Mouse (Mus musculus) layer of hippocampus, postnatal 10 days (tissue): Measurements from ENCODE around the gene 4931406C07Rik. TPM values are rescaled to one million over a fixed set of nuclear protein-coding genes. Genes with fewer than 3 reads are reported as not detected.

Experiments used
- DNase-seq, 2 experiments: peaks; one replicate each; pipeline ENCODE4 v3.0.0; 2021; ENCODE audit warnings: low spot score in 2 of 2
- total RNA-seq, 2 experiments: library from RNA; stranded (reverse); gene quantifications; 2 replicates each; pipeline ENCODE4 v1.2.3; 2021

4931406C07Rik gene
- total RNA-seq, 2 experiments from 2014 or later: 28.3 to 31.2 TPM

DNA sequence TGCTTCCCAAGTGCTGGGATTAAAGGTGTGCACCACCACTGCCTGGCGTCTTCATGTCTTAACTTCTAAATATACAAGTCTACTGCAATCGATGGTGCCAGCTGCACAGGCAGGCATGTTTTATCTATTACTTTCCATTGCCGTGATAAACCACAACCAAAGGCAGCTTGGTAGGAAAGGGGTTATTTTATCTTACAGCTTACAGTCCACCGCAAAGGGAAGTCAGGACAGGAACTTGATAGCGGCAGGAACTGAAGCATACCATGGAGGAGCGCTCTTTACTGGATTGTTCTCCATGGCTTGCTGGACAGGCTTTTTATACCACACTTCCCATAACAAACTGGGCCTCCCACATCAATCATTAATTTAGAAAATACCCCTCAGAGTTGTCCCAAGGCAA is 17.0 kb downstream of the 4931406C07Rik start:
- DNase-seq: no peak

DNA sequence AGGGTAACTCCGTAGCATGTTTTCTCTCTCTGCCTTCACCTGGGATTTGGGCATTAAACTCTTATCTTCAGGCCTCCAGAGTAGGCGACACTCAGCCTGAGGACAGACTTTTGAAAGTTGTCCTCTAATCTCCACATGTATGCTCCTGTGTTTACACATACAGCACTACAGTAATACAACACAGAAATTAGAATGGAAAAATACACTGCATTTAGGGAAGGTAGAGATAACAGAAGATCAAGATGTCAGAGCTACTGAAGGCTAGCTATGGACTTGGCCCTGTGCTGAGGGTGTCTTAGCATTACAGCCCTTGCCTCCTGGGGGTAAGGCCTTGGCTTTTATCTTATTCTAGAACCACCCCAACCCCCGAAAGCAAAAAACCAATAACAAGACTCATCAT is 17.8 kb downstream of the 4931406C07Rik start:
- DNase-seq: no peak

DNA sequence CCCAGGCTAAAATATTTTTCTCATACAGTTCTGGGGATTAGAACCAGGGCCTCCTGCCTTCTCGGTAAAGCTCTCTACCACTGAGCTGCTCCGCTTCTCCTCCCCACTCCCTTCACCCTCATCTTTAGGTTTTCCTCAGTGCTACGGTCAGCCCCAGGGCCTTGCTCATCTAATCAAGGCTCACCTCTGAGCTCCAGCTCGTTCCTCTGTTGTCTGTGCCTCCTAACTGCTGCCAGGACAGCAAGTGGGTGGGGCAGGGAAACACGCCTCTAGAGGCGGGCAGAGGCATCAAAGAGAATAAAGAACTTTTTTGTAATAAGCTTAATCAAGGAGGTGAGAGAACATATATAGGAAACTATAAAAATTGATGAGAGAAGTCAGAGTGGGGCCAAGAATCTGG is 18.4 kb downstream of the 4931406C07Rik start:
- no peak for DNase-seq

- DNase-seq: no peak
Observed at GRCm38 (mm10) chr9:15285443-15285842, 20.8 kb downstream of the 4931406C07Rik start.

- DNase-seq: no peak
Observed at GRCm38 (mm10) chr9:15280491-15280879, 25.8 kb downstream of the 4931406C07Rik start.

GRCm38 (mm10) chr9:15279649-15280490 is 26.4 kb downstream of the 4931406C07Rik start, which contains the start of gene Med17:
Gene Med17, minus strand, starts transcription at chr9:15279931.
- DNase-seq: peak; percentile 91 to 94

DNA sequence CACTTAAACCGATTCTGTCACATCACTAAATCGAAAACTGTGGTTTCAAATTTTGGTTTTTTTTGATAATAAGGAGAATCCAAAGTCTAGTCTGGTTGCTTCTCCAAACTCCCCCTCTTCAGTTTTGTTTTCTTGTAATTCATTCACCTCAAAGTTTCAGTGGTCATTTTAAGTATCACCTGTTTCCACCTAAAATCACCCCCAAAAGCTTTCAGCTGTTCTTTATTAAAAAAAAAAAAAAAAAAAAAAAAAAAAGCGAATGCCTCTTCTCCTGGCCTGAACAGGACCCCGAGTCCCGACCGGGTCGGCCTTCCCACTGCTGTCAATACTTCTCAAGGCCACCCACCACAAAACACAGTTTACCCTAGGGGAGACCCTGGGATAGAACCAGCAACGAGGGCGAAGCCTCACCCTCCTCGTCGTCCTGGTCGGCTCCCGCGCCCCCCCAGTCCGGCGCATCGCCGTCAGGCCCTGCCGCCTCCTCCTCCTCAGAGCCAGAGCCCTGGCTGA is 27.1 kb downstream of the 4931406C07Rik start:
- DNase-seq: no peak

DNA sequence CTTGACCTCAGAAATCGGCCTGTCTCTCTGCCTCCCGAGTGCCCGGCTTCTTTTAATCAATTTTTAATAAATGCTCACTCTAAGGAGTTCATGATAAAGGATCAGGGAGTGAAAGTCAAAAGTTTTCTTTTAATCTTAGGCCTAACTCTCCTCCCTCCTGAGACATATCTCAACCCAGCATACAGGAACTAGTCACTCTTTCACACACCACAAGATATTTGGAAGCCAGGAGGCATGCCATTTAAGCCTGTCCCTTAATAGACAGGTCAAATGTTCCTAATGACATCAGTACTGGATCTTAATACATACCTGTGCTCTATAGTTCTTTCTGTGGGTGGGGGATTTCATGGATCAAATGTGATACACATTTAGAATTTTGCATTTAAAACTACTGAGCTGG is 27.9 kb downstream of the 4931406C07Rik start:
- no peak for DNase-seq

DNA sequence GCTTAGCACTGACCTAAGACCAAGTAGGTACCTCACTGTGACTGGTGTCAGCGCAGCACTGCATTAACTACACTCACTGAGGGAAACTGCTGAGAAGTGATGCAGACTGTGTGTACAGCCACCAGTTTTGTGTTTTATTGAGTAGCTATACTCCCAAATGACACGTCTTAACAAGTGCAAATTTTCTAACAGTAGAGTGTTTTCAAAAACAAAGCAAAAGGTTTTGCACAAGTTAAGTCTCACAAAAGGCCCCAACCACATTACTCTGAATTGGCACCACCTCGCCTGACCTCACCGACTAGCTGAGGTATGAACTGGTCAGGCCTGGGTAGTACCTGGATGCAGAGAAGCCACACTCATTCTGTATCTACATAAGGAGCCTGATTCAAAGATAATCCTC is 29.4 kb downstream of the 4931406C07Rik start:
- DNase-seq: no peak

DNA sequence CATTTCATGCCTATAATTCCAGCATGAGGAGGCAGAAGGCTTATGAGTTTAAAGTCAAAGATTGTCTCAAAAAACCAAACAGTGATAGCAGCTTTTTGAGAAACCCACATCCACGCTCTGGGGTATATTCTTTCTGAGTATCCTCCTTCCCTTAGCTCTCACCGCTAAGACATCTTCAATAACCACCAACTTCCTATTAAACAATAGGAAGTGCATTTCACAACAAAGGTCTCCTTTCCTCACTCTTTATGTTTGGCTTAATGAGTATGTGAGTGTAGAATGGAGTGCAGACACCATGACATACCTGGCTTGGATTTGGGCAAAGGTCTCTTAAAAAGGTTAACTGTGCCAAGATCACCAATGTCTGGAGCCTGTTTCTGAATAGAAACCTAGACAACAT is 32.3 kb downstream of the 4931406C07Rik start:
- no peak for DNase-seq

DNA sequence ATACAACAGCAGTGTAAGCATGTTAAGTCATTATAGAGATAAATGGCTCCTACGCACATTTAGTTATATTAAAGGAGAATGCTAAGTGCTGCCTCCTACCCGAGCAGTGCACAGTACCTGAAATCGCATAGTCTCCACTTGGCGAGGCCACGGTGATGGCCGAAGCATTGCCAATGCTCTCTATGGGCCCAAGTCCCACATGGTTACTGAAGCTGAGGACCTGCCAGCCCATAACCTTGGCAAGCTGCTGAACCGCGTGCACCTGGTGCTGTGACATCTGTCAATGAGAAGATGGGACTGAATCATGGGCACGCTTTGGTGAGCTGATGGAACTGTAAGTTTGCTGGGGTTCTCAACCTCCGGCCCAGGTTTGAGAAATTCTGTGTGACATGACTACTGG is 42.8 kb downstream of the 4931406C07Rik start:
- DNase-seq: no peak

DNA sequence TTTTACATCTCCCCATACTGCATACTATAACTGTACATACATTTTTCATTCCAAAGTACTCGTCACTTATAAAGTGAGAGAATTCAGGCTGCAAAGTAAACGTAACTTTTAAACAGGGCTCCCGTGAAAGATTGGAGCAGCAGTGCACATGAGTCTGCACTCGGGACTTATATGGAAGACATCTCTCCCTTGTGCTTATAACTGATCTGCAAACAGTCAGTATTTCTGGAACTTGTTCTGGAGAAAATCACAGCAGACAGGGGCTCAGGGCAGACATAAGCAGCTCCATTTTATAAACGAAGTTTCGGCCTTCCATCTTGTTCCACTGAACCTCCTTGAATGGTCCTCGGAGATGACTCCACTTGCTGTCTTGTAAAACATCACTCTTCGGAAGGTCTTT is 44.3 kb downstream of the 4931406C07Rik start:
- DNase-seq: no peak

- DNase-seq: no peak
Observed at GRCm38 (mm10) chr9:15256214-15256613, 50.0 kb downstream of the 4931406C07Rik start.

DNA sequence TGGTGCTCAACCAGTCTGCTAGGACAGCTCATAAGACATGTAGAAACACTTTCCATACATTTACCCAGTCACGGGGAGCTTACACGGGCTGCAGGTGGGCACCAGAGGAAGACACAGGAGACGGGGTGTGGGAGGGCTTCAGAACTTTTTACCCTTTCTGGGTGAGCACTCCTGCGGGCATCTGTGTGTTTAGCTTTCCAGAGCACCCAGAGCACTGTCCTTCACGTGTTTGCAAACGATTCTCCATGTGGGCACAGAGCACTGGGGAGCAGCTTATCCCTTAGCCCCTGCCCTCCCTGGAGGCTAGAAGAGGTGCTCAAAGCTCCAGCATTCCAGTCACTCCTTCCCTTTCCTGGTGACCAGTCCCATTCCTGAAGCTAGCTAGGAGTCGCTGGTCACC is 51.7 kb downstream of the 4931406C07Rik start:
- DNase-seq: no peak

DNA sequence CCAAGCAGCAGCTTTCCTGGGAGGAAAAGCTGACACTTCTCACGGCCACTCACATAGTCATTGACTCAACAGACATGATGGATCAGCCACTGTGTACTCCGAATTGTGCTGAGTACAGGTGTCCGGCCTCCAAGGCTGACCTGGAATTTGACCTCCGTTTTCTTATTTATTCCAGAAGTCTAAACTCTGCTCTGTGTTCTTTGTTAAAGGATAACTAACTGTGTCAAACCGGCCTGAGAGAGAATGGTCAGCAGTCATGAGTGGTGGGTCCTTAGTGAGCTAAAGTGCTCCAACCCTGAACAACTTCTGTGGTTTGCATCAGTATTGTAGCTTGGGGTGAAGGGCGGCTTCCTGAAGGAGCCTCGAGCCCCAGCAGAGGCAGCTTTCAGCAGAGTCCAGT is 54.1 kb downstream of the 4931406C07Rik start:
- no peak for DNase-seq

DNA sequence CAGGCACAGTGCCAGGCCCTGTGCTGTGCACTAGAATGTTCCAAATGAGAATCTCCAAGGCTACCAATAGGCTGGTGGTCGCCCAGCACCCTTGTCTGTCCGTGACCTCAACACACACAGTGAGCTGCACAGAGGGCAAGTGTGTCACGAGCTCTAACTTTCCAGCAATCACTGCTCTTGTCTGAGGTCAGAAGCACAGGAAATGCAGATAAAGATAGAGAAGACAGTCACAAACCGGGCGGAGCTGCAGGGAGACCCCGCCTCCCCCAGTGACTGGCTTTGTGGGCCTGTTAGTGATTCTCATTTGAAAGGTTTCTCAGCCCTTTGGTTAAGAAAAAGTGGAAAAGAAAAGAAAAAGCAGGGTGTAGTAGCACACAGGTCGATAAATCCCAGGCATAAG is 55.9 kb downstream of the 4931406C07Rik start:
- DNase-seq: no peak

DNA sequence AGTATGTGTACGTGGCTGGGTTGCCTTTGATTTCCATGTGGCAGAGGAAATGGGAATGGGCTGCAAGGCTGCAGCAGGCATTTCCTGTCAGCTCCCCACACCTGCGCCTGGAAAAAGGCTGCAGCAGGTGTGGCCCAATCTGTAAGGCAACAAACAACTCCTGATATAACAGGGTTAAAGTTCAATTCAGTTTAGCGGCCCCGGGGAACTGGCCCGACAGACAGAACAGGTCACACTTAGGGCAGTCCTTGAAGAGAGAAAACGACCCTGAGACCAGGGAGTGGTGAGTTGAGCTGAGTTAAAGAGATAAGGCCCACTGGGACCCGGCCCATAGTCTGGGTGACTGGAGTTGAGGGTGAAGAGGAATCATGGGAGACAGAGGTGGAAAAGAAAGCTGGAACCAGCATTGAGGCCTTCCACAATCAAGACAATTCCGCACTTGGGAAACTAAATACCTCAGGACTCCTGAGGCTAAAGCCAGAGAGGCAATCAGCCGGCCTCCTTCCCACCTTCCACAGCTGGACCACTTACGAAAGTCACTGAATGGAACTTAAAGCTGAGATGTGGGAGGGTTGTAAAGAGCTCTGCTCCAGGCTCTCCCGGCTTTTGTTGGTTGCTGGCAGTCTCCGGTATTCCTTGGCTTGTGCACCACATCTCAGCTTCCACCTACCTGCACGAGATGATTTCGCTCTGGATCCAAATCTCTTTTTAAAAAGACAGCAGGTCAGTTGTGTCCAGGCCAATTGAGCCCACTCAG is 60.8 kb downstream of the 4931406C07Rik start:
- DNase-seq: no peak

- DNase-seq: no peak
Observed at GRCm38 (mm10) chr9:15242130-15242529, 64.1 kb downstream of the 4931406C07Rik start.

DNA sequence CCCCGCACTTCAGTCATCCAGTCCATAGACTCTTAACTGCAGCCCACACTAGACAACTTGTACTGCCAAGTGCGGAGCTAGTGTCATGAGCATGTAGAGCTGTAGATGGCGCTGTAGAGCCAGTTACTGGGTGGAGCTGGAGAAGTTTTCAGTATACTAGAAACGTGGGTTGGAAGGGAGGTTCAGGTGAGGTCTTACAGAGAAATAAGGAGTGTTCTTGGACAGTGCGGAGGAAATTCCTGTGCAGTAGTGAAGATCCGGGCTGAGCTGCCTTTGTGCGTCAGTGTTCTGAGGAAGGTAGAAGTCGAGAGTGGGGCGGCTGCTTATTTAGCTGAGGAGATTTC is 64.7 kb downstream of the 4931406C07Rik start:
- peak; percentile 58 to 59 for DNase-seq

- DNase-seq: no peak
Observed at GRCm38 (mm10) chr9:15240863-15241595, 65.2 kb downstream of the 4931406C07Rik start.

- no peak for DNase-seq
Observed at GRCm38 (mm10) chr9:15240006-15240405, 66.2 kb downstream of the 4931406C07Rik start.
